Mouse (Mus musculus) hindlimb bud, embryonic 11.5 days (tissue): ENCODE measurements around the gene Naa20.

Source experiments
- DNase-seq: peaks from one replicate; pipeline ENCODE4 v3.0.0-alpha.2; 2012; ENCODE audit warnings: low read depth, low spot score; ENCODE audit errors: extremely low spot score

Naa20 gene

GRCm38 (mm10) chr2:145901861-145902260 is at the start of gene Naa20:
TSS of gene Naa20 (plus strand) at chr2:145902099.
- no peak for DNase-seq

DNA sequence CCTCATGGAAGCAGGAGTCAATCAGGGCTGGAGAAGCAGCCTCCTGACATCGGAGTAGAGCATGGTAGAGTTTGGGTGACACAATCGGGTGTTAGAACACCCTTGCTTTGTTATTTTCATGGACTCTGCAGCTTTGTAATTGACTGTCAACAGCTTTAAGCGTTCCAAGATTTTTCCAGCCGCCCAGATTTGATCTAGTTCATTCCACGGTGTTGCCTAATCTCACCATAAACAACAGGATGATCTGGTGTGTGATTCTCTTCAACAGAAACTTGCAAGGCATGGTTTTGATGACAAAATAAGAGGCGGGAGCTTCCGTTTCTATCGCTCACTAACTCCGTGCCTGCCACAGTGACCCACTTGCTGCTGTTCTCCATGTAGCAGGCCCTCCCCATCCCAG is 46.1 kb upstream of the Naa20 start:
- DNase-seq, result no peak

- DNase-seq, result no peak
Observed at GRCm38 (mm10) chr2:145857864-145858263, 44.0 kb upstream of the Naa20 start.

DNA sequence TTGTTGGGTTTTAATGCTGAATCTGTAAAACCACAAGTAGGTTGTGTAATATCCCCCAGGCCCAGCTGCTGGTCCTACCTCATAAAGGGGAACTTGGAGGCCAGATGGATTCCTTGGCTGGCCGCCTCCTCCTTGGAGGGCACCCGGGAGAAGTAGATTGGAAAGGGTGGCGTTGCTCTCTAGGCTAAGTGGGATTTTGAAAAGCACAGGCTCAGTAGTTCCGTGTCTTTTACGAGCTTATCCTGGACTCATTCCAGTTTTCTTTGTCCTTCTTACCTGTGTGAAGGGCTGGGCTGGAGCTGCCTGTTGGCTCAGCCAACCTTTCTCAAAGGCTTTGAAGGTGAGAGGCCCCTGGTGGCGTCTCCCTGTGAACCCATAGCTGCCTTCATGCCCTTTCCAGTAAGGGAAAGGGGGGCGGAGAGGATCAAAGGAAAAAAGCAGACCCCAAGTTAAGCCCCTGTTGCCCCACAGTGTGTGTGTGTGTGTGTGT is 42.4 kb upstream of the Naa20 start:
- DNase-seq, result no peak

GRCm38 (mm10) chr2:145859932-145860801 is 41.7 kb upstream of the Naa20 start:
- no peak for DNase-seq

DNA sequence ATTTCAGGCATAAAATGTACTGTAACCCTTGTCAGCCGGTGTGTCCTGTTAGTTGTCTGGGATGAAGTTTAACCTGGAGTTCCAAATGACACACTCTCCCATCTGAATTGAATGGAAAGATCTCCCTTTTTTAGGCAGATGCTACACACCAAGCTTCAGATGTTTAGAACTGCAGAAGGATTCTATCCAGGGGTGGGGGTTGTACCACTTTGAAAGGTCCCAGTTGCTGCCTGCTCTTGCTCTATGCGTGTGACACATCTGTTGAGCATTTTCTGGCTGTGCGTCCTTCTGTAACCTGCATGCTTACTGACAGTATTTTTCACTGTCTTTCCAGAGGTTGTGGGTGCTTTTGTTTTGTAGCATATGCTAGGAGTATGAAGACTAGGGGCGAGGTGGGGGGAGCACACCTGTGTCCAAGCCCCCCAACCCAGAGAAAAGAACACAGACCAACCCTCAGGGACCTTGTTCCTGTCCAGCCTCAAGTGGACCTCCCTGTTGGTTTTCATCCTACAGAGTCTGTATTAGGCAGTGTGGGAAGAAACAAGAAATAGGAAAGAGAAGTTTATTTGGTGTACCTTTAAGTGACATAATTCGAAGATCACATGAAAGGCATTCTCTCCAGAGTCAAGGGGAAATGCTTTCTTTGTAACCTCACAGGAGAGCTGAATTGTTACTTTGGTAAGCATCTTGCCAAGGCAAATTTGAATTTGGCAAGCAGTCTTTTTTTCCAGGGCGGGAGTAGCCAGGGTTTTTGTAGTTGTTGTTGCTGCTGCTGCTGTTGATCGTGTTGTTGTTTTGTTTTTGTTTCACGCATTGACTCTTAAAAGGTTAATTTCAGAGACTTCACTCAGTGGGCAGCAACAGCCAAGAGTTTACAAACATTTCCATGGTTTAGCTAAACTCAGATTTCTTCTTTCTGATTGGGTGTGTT is 40.4 kb upstream of the Naa20 start:
- DNase-seq, result no peak

DNA sequence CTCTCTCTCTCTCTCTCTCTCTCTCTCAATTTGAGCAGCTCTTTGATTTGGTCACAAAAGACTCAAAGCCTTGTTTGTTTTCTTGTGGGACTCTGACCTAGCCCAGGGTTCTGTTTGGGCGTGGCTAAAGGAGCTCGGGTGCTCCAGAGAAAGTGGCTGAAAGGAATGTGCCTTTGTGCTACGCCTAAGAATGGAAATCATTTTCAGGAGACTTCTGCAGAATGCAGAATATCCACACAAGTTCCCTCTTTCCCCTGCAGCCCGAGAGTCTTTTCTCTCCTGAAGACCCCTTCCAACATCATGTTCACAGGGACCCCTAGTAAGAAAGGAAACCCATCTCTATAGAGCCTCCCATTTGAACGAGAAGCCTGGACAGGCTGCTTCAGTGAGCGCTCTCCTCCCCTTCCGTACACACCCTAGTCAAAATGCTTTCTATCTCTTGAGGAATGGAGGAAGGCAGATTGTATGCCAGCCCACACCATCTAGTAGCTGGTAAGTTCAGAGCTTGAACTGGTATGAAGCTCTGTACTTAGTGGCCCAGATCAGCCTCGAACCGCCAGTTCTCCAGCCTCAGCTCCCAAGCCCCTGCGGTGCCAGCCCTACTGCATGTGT is 39.6 kb upstream of the Naa20 start:
- no peak for DNase-seq

DNA sequence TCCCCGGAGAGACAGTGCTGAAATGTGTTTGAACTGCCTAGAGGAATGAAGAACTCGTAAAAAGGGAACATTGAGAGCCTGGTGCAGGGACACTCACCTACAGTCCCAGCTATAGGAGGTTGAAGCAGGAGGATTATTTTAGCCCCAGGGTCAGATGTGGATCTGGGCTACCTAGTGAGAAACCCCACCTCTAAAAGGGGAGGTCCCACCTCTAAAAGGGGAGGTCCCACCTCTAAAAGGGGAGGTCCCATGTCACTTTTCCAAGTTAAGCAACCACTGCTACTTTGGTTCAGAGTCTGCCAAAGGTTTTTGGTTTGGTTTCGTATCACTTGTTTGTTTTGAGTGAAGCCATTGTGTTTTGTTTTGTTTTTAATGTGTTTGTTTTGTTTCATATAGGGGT is 36.6 kb upstream of the Naa20 start:
- DNase-seq, result no peak

GRCm38 (mm10) chr2:145866238-145866637 is 35.7 kb upstream of the Naa20 start:
- no peak for DNase-seq

GRCm38 (mm10) chr2:145866695-145867449 is 35.0 kb upstream of the Naa20 start:
- DNase-seq, result no peak

- DNase-seq, result no peak
Observed at GRCm38 (mm10) chr2:145871308-145871707, 30.6 kb upstream of the Naa20 start.

- no peak for DNase-seq
Observed at GRCm38 (mm10) chr2:145872099-145872498, 29.8 kb upstream of the Naa20 start.

- no peak for DNase-seq
Observed at GRCm38 (mm10) chr2:145873953-145874352, 27.9 kb upstream of the Naa20 start.

DNA sequence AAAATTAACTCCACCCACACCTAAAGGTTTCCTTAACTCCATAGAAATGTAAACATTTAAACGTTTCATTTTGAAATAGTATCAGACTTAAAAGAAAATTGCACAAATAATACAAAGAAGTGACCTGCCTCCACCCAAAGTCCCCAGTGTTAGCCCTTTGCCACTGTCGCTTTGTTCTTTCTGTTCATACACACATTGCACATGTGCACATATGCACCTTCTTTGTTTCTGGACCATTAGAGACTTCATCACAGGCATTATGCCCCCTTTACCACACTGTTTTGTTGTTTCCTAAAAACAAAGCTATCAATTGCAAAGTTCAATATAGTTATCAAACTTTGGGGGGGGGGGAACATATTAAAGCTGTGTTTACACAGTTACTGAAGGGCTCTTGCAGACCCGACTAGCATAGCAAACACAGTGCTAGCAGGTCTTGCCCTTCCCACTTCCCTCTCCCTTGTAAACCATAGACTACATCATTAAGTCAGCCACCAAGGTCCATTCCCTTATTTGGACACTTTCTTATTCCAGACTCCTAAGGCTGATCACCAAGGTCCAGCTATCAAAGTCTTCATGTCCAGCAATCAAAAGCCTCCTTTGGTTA is 26.9 kb upstream of the Naa20 start:
- DNase-seq, result no peak

GRCm38 (mm10) chr2:145877191-145877590 is 24.7 kb upstream of the Naa20 start:
- no peak for DNase-seq

DNA sequence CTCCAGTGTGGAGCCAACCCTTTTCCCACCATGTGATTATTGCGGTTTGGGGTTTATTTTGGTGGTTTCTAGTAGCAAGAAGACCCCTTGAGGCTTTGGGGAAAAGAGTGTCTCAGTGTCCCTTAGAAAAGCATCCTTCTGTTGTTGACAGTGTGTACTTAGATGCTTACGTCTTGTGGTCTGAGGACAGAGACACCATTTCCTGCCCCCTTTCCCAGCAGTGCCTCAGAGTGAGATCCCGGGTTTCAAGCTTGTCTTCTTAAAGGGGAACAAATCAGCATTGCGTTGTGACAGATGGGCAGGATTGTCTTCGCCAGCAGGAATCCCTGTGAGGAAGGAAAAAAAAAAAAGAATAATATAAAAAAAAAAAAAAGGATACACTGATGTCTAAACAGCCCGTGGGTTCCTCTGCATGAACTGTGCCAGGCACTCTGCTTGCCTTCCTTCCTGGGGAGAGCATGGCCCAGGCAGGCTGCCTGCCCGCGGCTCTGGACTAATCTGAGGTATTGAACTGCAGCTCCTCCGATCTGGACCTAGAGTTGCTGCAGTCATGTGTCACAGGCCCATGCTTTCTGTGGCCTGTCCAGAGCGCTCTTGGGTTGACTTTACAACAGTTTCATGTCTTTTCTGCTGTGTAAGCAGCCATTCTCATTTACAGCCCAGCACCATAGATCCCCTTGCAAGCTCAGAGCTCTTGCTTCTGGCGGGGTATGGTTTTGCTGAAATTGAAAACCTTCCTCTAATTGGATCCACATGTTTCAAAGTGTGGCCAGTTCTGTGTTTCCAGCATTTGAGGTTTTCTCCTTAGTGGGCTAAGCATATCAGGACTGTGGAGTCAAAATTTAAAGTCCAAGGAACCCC is 20.8 kb upstream of the Naa20 start:
- DNase-seq, result peak; percentile 88

GRCm38 (mm10) chr2:145881932-145882331 is 20.0 kb upstream of the Naa20 start:
- no peak for DNase-seq

DNA sequence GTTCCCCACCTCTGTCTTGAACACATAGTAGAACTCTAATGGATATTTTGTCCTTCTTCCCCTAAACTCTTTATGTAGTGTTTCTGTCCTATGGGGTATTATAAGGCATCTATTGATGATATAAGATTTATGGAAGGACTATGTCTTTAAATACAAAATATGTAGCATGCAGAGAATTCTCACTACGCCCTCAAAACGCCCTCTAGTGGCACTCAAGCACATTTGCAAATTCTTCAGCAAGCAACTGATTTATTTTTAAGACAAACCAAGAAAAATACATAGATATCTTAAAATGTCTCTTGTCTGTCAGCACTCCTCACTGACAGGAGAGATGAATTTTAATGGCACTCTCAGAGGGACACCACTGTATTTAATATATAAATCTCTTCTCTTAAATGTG is 19.5 kb upstream of the Naa20 start:
- DNase-seq, result no peak
